Mouse (Mus musculus): ENCODE data around the gene Nol6.

- no peak for TF ChIP-seq CTCF (IDR thresholded peaks at IDR 0.05; ENCODE audit: low read depth)
- TF ChIP-seq EP300 (optimal IDR thresholded peaks at IDR 0.05): no peak
These were observed 49.8 kb downstream of the Nol6 start for GRCm38 (mm10) chr4:41074461-41074860.
